Mouse (Mus musculus) heart, adult 11 months (tissue): ENCODE results near the gene Kcnh6.
A peak's percentile ranks its signal among the peaks of the same experiment; 100 is the strongest.

Experiments used
- DNase-seq: peaks from one replicate; pipeline ENCODE4 v3.0.0; 2022

Gene Kcnh6

GRCm38 (mm10) chr11:106007821-106008220, at the start of gene Kcnh6:
Gene Kcnh6 (plus strand): TSS chr11:106008124.
- DNase-seq, result peak; percentile 93

GRCm38 (mm10) chr11:105958566-105958965, 49.4 kb upstream of the Kcnh6 start:
- no peak for DNase-seq

- peak; percentile 96 for DNase-seq
Observed at GRCm38 (mm10) chr11:105959355-105959754, 48.6 kb upstream of the Kcnh6 start.

GRCm38 (mm10) chr11:105964691-105965090, 43.2 kb upstream of the Kcnh6 start:
- no peak for DNase-seq

GRCm38 (mm10) chr11:105966288-105966687, 41.6 kb upstream of the Kcnh6 start:
- DNase-seq, result no peak

- peak; percentile 97 for DNase-seq
Observed at GRCm38 (mm10) chr11:105967741-105968574, 40.0 kb upstream of the Kcnh6 start, which contains the start of gene Ace. Gene Ace (plus strand): TSS chr11:105967945.

- peak; percentile 95 for DNase-seq
Observed at GRCm38 (mm10) chr11:105968948-105969347, 39.0 kb upstream of the Kcnh6 start.

- peak; percentile 97 for DNase-seq
Observed at GRCm38 (mm10) chr11:105969516-105969915, 38.4 kb upstream of the Kcnh6 start.

GRCm38 (mm10) chr11:105974593-105974992, 33.3 kb upstream of the Kcnh6 start:
- peak; percentile 87 for DNase-seq

- peak; percentile 88 for DNase-seq
Observed at GRCm38 (mm10) chr11:105975050-105975449, 32.9 kb upstream of the Kcnh6 start.

GRCm38 (mm10) chr11:105975636-105976035, 32.3 kb upstream of the Kcnh6 start:
- no peak for DNase-seq

- no peak for DNase-seq
Observed at GRCm38 (mm10) chr11:105978232-105978631, 29.7 kb upstream of the Kcnh6 start.

GRCm38 (mm10) chr11:105978634-105979033, 29.3 kb upstream of the Kcnh6 start:
- no peak for DNase-seq

- no peak for DNase-seq
Observed at GRCm38 (mm10) chr11:105984452-105984851, 23.5 kb upstream of the Kcnh6 start.

- DNase-seq, result no peak
Observed at GRCm38 (mm10) chr11:105987446-105987845, 20.5 kb upstream of the Kcnh6 start.

- no peak for DNase-seq
Observed at GRCm38 (mm10) chr11:105989446-105989845, 18.5 kb upstream of the Kcnh6 start.

- no peak for DNase-seq
Observed at GRCm38 (mm10) chr11:105990231-105990630, 17.7 kb upstream of the Kcnh6 start.

- DNase-seq, result peak; percentile 85
Observed at GRCm38 (mm10) chr11:105994375-105994774, 13.5 kb upstream of the Kcnh6 start, which contains the start of gene Ace3. Gene Ace3 (plus strand): TSS chr11:105994675.

GRCm38 (mm10) chr11:106000062-106000461, 7.9 kb upstream of the Kcnh6 start:
- no peak for DNase-seq

GRCm38 (mm10) chr11:106001718-106002117, 6.2 kb upstream of the Kcnh6 start:
- no peak for DNase-seq

GRCm38 (mm10) chr11:106004576-106004975, 3.3 kb upstream of the Kcnh6 start:
- DNase-seq, result no peak

- DNase-seq, result no peak
Observed at GRCm38 (mm10) chr11:106005970-106006369, 2.0 kb upstream of the Kcnh6 start.

GRCm38 (mm10) chr11:106012711-106013110, 4.8 kb downstream of the Kcnh6 start:
- peak; percentile 93 for DNase-seq

GRCm38 (mm10) chr11:106013556-106014225, 5.8 kb downstream of the Kcnh6 start:
- DNase-seq, result peak; percentile 94
